Mouse (Mus musculus) bone marrow macrophage, adult 2 months (primary cell): Measurements from ENCODE around the gene Wdr19. TPM values are rescaled to one million over a fixed set of nuclear protein-coding genes. Genes with fewer than 3 reads are reported as not detected.
"Not testable (repeated sequence)": the region's sequence is repeated elsewhere in the genome, so short reads cannot be mapped to it uniquely, and the experiment has no call there.

ENCODE experiments used
- H3K27ac ChIP-seq: 2 replicates; pipeline ENCODE4 v1.5.1; 2012; ENCODE audit warnings: low read depth, low read length; ENCODE audit not compliant: insufficient read depth
- H3K4me1 ChIP-seq: 2 replicates; pipeline ENCODE4 v1.6.1; 2012; ENCODE audit warnings: low read length; ENCODE audit not compliant: control insufficient read depth, insufficient read depth
- H3K4me3 ChIP-seq: 2 replicates; pipeline ENCODE4 v1.5.1; 2012; ENCODE audit warnings: mild to moderate bottlenecking, low read length, moderate library complexity; ENCODE audit not compliant: insufficient read depth
- CTCF ChIP-seq: IDR thresholded peaks from 2 replicates; pipeline ENCODE4 v1.5.1; 2012; ENCODE audit warnings: low read depth, mild to moderate bottlenecking, low read length, moderate library complexity
- POLR2A ChIP-seq: IDR thresholded peaks from 2 replicates; pipeline ENCODE4 v1.6.1; 2012; ENCODE audit warnings: mild to moderate bottlenecking, low read depth, low read length, borderline replicate concordance
- polyA plus RNA-seq: library from polyadenylated mRNA; stranded (reverse); fragments of >200 nt; gene quantifications from 2 replicates; pipeline ENCODE4 v1.2.4, GENCODE M21; 2012; ENCODE audit not compliant: missing spikeins, insufficient read depth, insufficient read length

The Wdr19 gene
- polyA plus RNA-seq, 1 experiment = 12.0 TPM

DNA sequence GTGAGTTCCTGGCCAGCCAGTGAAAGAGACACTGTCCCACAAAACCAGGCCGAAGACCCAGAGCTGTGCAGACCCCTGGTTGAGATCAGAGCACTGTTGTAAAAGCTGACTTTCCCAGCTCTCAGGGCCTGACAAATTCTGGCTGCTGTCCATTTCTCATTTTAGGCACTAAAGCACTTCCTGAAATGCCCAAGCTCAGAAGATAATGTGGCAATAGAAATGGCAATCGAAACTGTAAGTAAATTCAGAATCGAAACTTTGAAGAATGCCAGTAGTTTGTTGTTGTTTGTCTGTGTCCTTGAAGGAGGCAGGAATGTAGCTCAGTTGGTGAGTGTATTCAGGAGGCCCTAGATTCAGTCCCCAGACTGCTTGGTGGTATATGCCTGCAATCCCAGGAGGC, 47.8 kb downstream of the Wdr19 start:
- TF ChIP-seq CTCF (no peak), POLR2A (no peak)
- peak overlapping the region; percentile 82 for H3K27ac ChIP-seq
- H3K4me1 ChIP-seq = peaks cover 15% of the 10 kb centered on the region
- peak overlapping the region; percentile 30; the same call in 1 of the 2 replicates for H3K4me3 ChIP-seq

DNA sequence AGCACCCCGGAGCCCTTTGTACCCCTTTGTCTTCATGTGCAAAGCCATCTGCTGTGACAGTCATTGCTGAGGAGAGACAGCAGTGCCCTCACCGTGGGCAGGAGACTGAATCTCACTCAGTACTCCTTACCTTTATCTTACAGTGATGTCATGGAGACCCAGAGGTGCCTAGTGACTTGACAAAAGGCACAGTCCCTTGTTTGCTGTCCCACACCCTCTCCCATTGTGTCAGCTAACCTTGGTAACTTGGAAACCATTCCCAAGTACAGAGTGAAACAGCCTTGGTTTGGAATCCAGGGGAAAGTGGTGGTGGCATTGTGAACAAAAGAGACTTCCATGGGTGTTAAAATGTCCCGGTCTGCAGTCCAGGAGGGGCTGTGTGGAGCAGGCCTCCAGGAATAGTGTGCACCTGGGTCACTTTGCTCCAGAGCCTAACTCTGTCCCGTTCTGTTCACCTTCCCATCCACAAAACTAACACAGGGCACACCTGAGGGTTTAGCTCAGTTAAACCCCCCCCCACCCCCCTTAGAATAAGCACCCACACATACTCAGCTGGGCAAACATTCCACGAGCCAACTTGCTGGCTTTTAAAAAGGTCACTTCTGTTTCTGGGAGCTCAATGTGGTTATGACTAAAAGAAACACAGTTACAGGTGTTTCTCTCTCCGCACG, 50.8 kb downstream of the Wdr19 start:
- TF ChIP-seq POLR2A = no peak
- no peak for TF ChIP-seq CTCF
- H3K4me1 ChIP-seq = peaks cover 15% of the 10 kb centered on the region
- no peak overlapping the region for H3K4me3 ChIP-seq
- H3K27ac ChIP-seq = no peak overlapping the region

DNA sequence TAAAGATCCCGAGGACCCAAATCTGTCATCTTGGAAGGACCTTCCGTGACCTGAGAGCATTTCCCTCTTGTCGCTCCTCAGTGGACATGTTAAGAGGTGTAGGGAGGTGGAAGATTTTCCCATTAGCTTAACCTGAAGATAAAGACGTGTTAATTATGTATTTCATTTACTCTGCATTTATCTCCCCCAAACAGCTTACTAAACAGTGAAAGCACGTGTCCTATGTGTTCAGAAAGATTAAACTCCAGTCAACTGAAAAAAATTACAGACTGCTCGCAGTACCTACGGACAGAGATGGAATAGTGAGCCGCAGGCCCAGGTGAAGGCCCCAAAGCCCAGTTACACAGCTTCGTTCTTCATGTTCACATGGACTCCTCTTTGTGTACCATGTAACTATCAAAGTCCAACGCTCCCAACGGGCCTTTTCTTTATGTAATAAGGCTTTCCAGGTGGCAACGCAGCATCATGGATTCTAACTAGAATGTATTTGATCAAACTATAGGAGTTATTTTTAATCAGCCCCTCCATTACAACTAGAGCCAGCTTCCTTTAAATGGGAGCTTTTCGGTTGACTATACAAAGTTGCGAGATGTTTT, 58.5 kb downstream of the Wdr19 start:
- Histone ChIP-seq H3K27ac (no peak overlapping the region), H3K4me3 (no peak overlapping the region), H3K4me1 (peaks cover 5% of the 10 kb centered on the region)
- TF ChIP-seq CTCF (no peak), POLR2A (no peak)

DNA sequence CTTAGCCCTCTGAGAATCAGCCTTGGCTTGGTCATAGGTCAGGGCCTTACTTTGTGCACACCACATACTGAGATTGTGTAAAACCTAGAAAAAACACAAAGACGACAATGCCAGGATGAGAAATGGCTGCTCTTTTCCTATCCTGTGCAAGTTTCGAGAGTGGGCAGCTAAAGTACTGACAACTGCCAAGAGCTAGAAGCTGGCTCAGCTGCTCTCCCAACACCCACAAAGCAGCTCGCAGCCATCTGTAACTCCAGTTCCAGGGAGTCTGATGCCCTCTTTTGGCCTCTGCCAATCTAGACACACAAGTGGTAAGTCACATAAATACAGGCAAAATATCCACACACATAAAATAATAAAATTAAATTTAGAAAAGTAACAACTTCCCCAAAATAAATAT, 74.5 kb downstream of the Wdr19 start:
- no peak overlapping the region for H3K27ac ChIP-seq

DNA sequence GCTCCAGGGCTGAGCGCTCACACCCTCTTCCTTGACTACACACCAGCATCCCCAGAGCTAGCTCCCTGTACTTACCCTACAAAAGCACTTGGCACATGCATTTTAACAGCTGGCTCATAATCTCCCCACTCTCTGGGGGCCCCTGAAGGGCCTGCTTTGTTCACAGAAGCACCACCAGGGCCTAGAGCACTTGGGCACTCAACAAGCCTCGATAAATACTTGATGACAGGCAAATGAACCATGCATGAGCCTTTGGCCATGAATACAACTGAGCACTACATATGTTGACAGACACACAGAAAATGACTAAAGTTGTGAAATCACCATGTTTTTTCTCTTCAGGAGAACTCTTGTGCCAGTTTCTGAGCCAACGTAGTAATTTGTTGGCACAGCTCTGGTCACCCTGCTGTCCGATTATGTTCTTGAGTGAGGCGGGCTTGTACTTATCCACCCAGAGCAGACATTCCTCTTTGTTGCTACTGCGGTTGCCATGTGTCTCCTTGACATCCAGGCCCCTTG, 79.7 kb downstream of the Wdr19 start:
- Histone ChIP-seq H3K4me1 (peaks cover 3% of the 10 kb centered on the region; the same call in 1 of the 2 replicates), H3K4me3 (no peak overlapping the region), H3K27ac (no peak overlapping the region)
- no peak for TF ChIP-seq CTCF
- no peak for TF ChIP-seq POLR2A

More for the DNA sequence above, 74.5 kb downstream of the Wdr19 start:
- Histone ChIP-seq H3K4me3 (no peak overlapping the region), H3K4me1 (peaks cover 5% of the 10 kb centered on the region; the same call in 1 of the 2 replicates)
- TF ChIP-seq CTCF (no peak), POLR2A (no peak)

DNA sequence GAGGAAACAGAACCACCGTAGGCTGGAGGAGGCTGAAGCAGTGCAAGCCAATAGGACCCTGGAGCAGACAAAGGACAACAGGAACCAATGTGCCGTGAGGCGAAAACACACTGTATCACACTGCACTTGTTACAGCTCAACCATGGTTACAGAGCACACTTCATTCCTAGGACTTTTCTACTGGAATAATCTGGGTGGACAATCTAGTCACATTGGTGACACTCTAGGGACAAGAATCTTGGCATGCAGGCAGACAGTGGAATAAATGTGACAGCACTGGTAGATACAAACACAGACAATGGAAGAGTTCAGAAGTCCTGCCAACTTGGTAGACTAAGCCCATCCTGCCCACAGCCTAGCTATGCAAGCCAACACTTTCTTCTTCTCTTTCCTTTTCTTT, 81.7 kb downstream of the Wdr19 start:
- no peak for TF ChIP-seq POLR2A
- no peak for TF ChIP-seq CTCF
- no peak overlapping the region for H3K27ac ChIP-seq
- H3K4me3 ChIP-seq = no peak overlapping the region
- no peaks in the 10 kb centered on the region for H3K4me1 ChIP-seq

DNA sequence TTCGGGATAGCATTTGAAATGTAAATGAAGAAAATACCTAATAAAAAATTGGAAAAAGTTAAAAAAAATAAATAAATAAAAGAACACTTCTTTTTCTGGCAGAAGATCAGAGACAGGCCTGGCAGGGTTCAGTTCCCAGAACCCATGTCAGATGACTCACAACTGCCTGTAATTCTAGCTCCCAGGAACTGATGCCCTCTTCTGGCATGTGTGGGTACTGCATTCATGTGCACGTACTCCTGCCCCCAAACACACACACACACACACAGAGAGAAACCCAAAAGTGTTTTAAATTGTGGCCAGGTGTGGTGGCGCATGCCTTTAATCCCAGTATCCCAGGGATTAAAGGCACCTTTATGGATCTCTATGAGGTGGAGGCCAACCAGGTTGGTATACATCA, 84.7 kb downstream of the Wdr19 start:
- no peak overlapping the region for H3K4me3 ChIP-seq
- TF ChIP-seq CTCF (0 out of 2 replicates have a peak, but pooled peaks have one; percentile 11), POLR2A (no peak)
- H3K4me1 ChIP-seq = no peaks in the 10 kb centered on the region
- no peak overlapping the region for H3K27ac ChIP-seq

DNA sequence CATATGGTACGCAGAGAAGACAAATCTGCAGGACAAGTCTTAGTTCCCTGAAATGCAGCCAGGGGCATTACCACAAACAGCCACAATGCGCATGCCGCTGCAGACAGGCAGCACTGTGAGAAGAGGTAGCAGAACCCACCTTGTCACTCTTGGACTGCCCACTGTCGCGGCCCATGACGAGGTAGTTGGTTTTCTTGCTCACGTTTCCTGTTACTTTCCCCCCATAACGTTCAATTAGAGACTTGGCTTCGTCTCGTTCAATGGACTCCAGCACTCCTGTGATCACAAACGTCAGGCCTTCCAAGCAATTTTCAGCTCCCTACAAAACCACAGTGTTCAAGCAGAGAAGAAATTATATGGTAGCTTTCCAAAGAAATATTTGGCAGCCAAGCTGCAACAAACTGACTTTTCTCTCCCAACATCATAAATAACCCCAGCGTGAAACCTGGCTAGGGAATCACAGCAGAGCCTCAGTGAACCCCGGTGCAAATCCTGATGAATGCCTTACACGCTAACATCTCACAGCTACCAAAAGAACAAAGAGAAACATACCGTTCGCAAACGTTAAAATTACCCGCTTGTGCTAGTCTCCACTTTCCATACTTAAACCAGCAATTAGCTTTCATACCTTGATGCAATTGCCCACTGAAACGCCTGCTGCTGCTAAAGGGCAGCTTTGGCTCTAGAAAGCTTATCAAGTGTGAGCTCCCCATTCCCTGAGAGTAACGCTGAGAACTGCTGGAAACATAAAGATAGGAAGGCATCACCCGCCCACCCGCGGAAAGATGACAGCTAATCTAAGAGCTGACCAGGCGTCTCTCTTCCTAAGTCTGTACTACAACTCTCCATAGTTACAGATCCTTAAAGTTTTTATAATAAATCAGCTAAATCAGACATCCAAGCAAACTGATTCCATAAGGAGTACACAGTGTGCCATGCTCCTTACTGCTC, 88.5 kb downstream of the Wdr19 start:
- TF ChIP-seq POLR2A (no peak), CTCF (no peak)
- Histone ChIP-seq H3K27ac (no peak overlapping the region), H3K4me1 (no peaks in the 10 kb centered on the region), H3K4me3 (no peak overlapping the region)

DNA sequence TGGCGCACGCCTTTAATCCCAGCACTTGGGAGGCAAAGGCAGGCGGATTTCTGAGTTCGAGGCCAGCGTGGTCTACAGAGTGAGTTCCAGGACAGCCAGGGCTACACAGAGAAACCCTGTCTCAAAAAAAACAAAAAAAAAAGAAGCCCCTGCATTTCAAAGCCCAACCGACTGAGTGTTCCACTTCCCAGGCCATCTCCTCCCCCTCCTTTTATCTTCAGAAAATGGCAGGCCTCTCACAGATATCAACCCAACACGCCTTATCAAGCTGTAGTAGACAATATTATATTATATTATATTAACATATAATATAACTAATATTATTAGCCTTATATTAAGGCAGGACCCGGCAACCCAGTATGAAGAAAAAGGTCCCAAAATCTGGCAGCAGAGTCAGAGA, 89.5 kb downstream of the Wdr19 start:
- not testable (repeated sequence) for H3K27ac ChIP-seq, H3K4me3 ChIP-seq, H3K4me1 ChIP-seq
